Mouse (Mus musculus) lung, postnatal 14 days (tissue): ENCODE results near the gene Carf.

Experiments
- DNase-seq: peaks from one replicate; pipeline ENCODE4 v3.0.0; 2021

The Carf gene

GRCm38 (mm10) chr1:60179932-60180783, 82.1 kb downstream of the Carf start, which contains the start of gene Nbeal1:
Gene Nbeal1, plus strand, starts transcription at chr1:60180599.
- peak; percentile 99 for DNase-seq

GRCm38 (mm10) chr1:60180784-60181221, 82.8 kb downstream of the Carf start:
- DNase-seq, result no peak

GRCm38 (mm10) chr1:60188454-60188853, 90.4 kb downstream of the Carf start:
- no peak for DNase-seq

GRCm38 (mm10) chr1:60196813-60197212, 98.8 kb downstream of the Carf start:
- DNase-seq, result no peak

- DNase-seq, result no peak
Measured at GRCm38 (mm10) chr1:60199006-60199405, 101.0 kb downstream of the Carf start.
